In the genomic region with DNA sequence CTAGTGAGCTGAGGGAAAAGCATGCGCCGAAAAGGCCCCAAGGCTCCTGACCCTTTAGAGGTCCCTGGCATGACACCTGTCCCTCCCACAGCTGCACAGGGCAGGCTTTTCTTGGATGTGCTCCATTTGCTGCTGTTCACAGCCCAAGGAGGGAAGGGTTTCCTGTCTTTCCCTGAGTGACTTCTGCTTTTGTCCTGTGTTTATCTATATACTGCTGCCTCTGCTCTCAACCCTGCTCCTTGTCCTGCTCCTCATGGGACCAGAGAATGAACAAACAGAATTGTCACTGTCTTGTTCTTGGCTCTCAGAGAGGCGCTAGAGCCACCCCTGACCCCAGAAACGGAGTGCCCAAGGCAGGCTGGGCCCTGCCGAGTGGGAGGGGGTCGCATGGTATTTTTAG, we compare ENCODE assay signal across 23 mouse cellular contexts. TPM values are rescaled to one million over a fixed set of nuclear protein-coding genes. Genes with fewer than 3 reads are reported as not detected.
DNase-seq lines count a peak whose midpoint lies in the region; ATAC-seq and TF ChIP-seq lines count a peak whose summit lies in the region.
"Had no signal": no experiment of that assay in that cellular context is flagged by ENCODE, and none has a peak within 500 bp of the region (broad histone marks: within the 10 kb centered on the region; RNA-seq: fewer than 3 reads in every experiment).

No protein-coding gene starts in this region.

- no peak overlapping the region for H3K4me2 ChIP-seq in heart, embryonic 13.5 days
- H3K4me2 ChIP-seq in midbrain, postnatal 0 days (ENCODE audit: low read depth, low read length, poor library complexity, severe bottlenecking): no peak overlapping the region
- H3K4me2 ChIP-seq: embryonic facial prominence, embryonic 13.5 days; forebrain, embryonic 13.5 days; hindbrain, embryonic 13.5 days had no signal

- peak overlapping the region; percentile 21; the same call in 1 of the 2 replicates for H3K27ac ChIP-seq in heart, embryonic 13.5 days (replicated peaks)
- H3K27ac ChIP-seq in midbrain, embryonic 10.5 days (replicated peaks): 0 out of 2 replicates have a peak overlapping the region, but pooled peaks have one; percentile 33
- no peak overlapping the region for H3K27ac ChIP-seq in midbrain, postnatal 0 days (ENCODE audit: low read depth, low read length)
- H3K27ac ChIP-seq in limb, embryonic 10.5 days: 0 out of 2 replicates have a peak overlapping the region, but pooled peaks have one; percentile 31
- H3K27ac ChIP-seq: embryonic facial prominence, embryonic 13.5 days; forebrain, embryonic 13.5 days; gastrocnemius, adult 2 months; kidney, postnatal 0 days had no signal

- no peaks in the 10 kb centered on the region for H3K9me3 ChIP-seq in heart, embryonic 13.5 days
- H3K9me3 ChIP-seq in midbrain, embryonic 10.5 days (replicated peaks): no peaks in the 10 kb centered on the region
- no peaks in the 10 kb centered on the region for H3K9me3 ChIP-seq in midbrain, postnatal 0 days (ENCODE audit: low read length)
- no peaks in the 10 kb centered on the region for H3K9me3 ChIP-seq in limb, embryonic 10.5 days (replicated peaks)
- H3K9me3 ChIP-seq: embryonic facial prominence, embryonic 13.5 days; forebrain, embryonic 13.5 days; hindbrain, embryonic 13.5 days had no signal

- no peak for TF ChIP-seq CTCF in midbrain, postnatal 0 days (IDR thresholded peaks at IDR 0.05)

- DNase-seq in heart, postnatal 4 days: no peak
- DNase-seq in midbrain, embryonic 10.5 days (ENCODE audit: low spot score): no peak
- no peak for DNase-seq in midbrain, postnatal 0 days (ENCODE audit: low spot score)
- DNase-seq in MEL-GATA-1-ER (ENCODE audit: extremely low read depth, low read depth) (peak; percentile 55), liver (no peak)
- no peak for DNase-seq in limb, embryonic 10.5 days (ENCODE audit: low spot score)
- DNase-seq: adrenal gland, adult 2 months; B cell, adult 2 months; cerebellum, adult 11-12 months; cerebellum, postnatal 14 days; gastrocnemius, adult 2 months; kidney, adult 2 months; left cerebral cortex, postnatal 4 days; thymus, adult 18-20 months; thymus, postnatal 36 days had no signal

- peak overlapping the region; percentile 2; the same call in 1 of the 2 replicates for H3K9ac ChIP-seq in heart, embryonic 13.5 days
- H3K9ac ChIP-seq in midbrain, postnatal 0 days (replicated peaks; ENCODE audit: low read length, poor library complexity, severe bottlenecking): no peak overlapping the region
- H3K9ac ChIP-seq: embryonic facial prominence, embryonic 13.5 days; forebrain, embryonic 13.5 days; hindbrain, embryonic 13.5 days had no signal

- peaks cover 16% of the 10 kb centered on the region for H3K4me1 ChIP-seq in heart, embryonic 13.5 days
- peaks cover 29% of the 10 kb centered on the region for H3K4me1 ChIP-seq in midbrain, embryonic 10.5 days
- no peaks in the 10 kb centered on the region for H3K4me1 ChIP-seq in midbrain, postnatal 0 days (ENCODE audit: insufficient read depth, low read length)
- H3K4me1 ChIP-seq in limb, embryonic 10.5 days: peaks cover 68% of the 10 kb centered on the region

- WGBS in heart, embryonic 13.5 days: 35% methylated on average over 6 of the region's 6 CpGs
- WGBS in midbrain, embryonic 10.5 days: 39% methylated on average over 6 of the region's 6 CpGs
- WGBS in midbrain, postnatal 0 days: 56% methylated on average over 6 of the region's 6 CpGs
- WGBS in limb, embryonic 10.5 days: 54% methylated on average over 6 of the region's 6 CpGs

- H3K36me3 ChIP-seq in heart, embryonic 13.5 days: no peaks in the 10 kb centered on the region
- no peaks in the 10 kb centered on the region for H3K36me3 ChIP-seq in midbrain, embryonic 10.5 days
- no peaks in the 10 kb centered on the region for H3K36me3 ChIP-seq in midbrain, postnatal 0 days (ENCODE audit: insufficient read depth, low read length)
- no peaks in the 10 kb centered on the region for H3K36me3 ChIP-seq in limb, embryonic 10.5 days
- H3K36me3 ChIP-seq: embryonic facial prominence, embryonic 13.5 days; hindbrain, embryonic 13.5 days had no signal

- ATAC-seq in heart, embryonic 13.5 days (ENCODE audit: extremely low read depth, insufficient number of reproducible peaks, low FRiP score, low TSS enrichment): no peak
- no peak for ATAC-seq in midbrain, postnatal 0 days (ENCODE audit: low FRiP score)
- ATAC-seq: forebrain, embryonic 13.5 days had no signal

- H3K4me3 ChIP-seq in heart, embryonic 13.5 days: no peak overlapping the region
- no peak overlapping the region for H3K4me3 ChIP-seq in midbrain, embryonic 10.5 days
- H3K4me3 ChIP-seq in midbrain, postnatal 0 days (ENCODE audit: low read depth, low read length): no peak overlapping the region
- H3K4me3 ChIP-seq in limb, embryonic 10.5 days: no peak overlapping the region
- H3K4me3 ChIP-seq: embryonic facial prominence, embryonic 13.5 days; erythroblast, embryonic 14.5 days; forebrain, embryonic 13.5 days; gastrocnemius, adult 2 months; hindbrain, embryonic 13.5 days had no signal

- peaks cover 5% of the 10 kb centered on the region; the same call in 1 of the 2 replicates for H3K27me3 ChIP-seq in heart, embryonic 13.5 days (replicated peaks)
- H3K27me3 ChIP-seq in midbrain, embryonic 10.5 days (ENCODE audit: low read depth, poor library complexity, severe bottlenecking): no peaks in the 10 kb centered on the region
- no peaks in the 10 kb centered on the region for H3K27me3 ChIP-seq in midbrain, postnatal 0 days (ENCODE audit: insufficient read depth, low read length)
- H3K27me3 ChIP-seq in limb, embryonic 10.5 days (ENCODE audit: low read depth, poor library complexity, severe bottlenecking): no peaks in the 10 kb centered on the region
- H3K27me3 ChIP-seq: forebrain, embryonic 13.5 days; hindbrain, embryonic 13.5 days had no signal

RNA-seq across cellular contexts. Expression of gene Kcnj12, which starts 17.0 kb away (rescaled TPM):
- 2.6 and 3.0 TPM in 2 replicates for polyA plus RNA-seq in heart, embryonic 13.5 days (2015; fragmentation: Nextera tagmentation; extraction: Ambion mirVana)
- total RNA-seq in heart, postnatal 4 days (2021): 10 to 100 TPM; 18.3 to 21.0 TPM
- 0.53 and 0.62 TPM in 2 replicates for polyA plus RNA-seq in midbrain, embryonic 10.5 days (2016; fragmentation: Nextera tagmentation; extraction: Ambion mirVana)
- 20.5 and 23.6 TPM in 2 replicates for total RNA-seq in midbrain, postnatal 0 days (2014; rRNA removed)
- 3.1 and 3.2 TPM in 2 replicates for polyA plus RNA-seq in midbrain, postnatal 0 days (2015; fragmentation: Nextera tagmentation; extraction: Ambion mirVana)
- 0.11 and 0.25 TPM in 2 replicates for polyA plus RNA-seq in limb, embryonic 10.5 days (2016; fragmentation: Nextera tagmentation; extraction: Ambion mirVana)
- total RNA-seq: liver, adult 2 months; megakaryocyte-erythroid progenitor cell, adult 5-6 weeks had no signal
- polyA plus RNA-seq: liver, adult 2 months had no signal
